Comparison of ENCODE assay signal across 22 mouse cellular contexts in the genomic region with DNA sequence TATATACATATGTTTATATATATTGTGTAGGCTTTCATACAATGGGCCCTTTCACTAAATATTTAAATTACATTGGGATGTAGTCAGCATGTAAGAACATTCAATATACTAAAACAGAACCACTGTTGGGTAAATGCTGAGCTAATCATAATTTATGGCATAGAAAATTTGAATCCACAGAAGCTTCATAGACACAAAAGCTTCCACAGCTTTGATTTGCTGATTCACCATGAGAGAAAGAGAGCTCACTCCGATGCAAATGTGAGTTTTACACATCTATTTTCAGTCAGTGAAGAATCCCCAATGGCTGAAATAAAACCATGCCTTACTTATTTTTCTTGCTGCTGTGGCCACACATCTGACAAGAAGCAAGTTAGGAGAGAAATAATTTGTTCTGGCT.
"Had no signal": no experiment of that assay in that cellular context is flagged by ENCODE, and none has a peak within 500 bp of the region (broad histone marks: within the 10 kb centered on the region; RNA-seq: fewer than 3 reads in every experiment).

No protein-coding gene starts in this region.

- H3K9me3 ChIP-seq: liver, embryonic 15.5 days; lung, embryonic 15.5 days; midbrain, embryonic 12.5 days; neural tube, embryonic 12.5 days; neural tube, embryonic 15.5 days had no signal

- H3K4me2 ChIP-seq: liver, embryonic 15.5 days; lung, embryonic 15.5 days; midbrain, embryonic 12.5 days; neural tube, embryonic 12.5 days; neural tube, embryonic 15.5 days had no signal

- H3K27ac ChIP-seq: liver, embryonic 15.5 days; lung, embryonic 15.5 days; macrophage; midbrain, embryonic 12.5 days; neural tube, embryonic 12.5 days; neural tube, embryonic 15.5 days had no signal

- ATAC-seq: liver, postnatal 0 days; lung, postnatal 0 days; midbrain, embryonic 16.5 days had no signal

- H3K4me1 ChIP-seq: liver, embryonic 15.5 days had no signal

- H3K4me3 ChIP-seq: liver, embryonic 15.5 days; lung, embryonic 15.5 days; midbrain, embryonic 12.5 days; myocyte; neural tube, embryonic 12.5 days; neural tube, embryonic 15.5 days had no signal

- H3K9ac ChIP-seq: liver, embryonic 15.5 days; liver, postnatal 0 days; lung, embryonic 15.5 days; midbrain, embryonic 12.5 days; neural tube, embryonic 12.5 days; neural tube, embryonic 15.5 days had no signal

- DNase-seq: liver, postnatal 0 days; lung, adult 2 months; lung, postnatal 14 days; lung, postnatal 36 days; midbrain, embryonic 14.5 days; retina, postnatal 1 day; right cerebral cortex, adult 18-20 months; right cerebral cortex, postnatal 25 days; right cerebral cortex, postnatal 4 days; spleen, adult 18-20 months; thymus, adult 18-20 months; thymus, postnatal 14 days; thymus, postnatal 36 days had no signal

- H3K27me3 ChIP-seq: liver, embryonic 15.5 days; lung, embryonic 15.5 days; midbrain, embryonic 12.5 days; neural tube, embryonic 12.5 days; neural tube, embryonic 15.5 days had no signal

- H3K36me3 ChIP-seq: liver, embryonic 15.5 days; lung, embryonic 15.5 days; midbrain, embryonic 12.5 days; neural tube, embryonic 12.5 days; neural tube, embryonic 15.5 days had no signal
